Mouse (Mus musculus): ENCODE results near the gene Pitpnm2.

DNA sequence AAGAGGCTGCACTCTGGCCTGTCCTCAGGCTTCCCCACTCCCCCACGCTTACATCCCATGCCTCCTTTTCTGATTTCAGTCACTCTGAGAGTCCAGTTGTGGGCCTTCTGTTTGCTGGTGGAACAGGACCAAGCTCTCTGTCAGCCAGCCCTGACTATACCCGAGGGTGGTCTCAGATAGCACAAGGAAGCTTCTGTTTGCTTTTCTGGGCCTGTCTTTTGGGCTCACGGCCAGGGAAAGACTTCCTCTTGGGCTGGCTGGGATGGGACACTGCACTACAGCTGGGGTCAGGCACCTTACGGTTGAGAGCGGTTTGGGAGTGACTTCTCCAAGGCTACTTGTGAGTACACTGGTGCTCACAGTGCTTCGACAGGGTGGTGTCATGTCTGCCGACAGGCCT, 111.5 kb downstream of the Pitpnm2 start:
- TF ChIP-seq CTCF (IDR thresholded peaks at IDR 0.05; ENCODE audit: control insufficient read depth, insufficient read depth, insufficient replicate concordance, low read depth, low read length): no peak
- TF ChIP-seq POLR2A (IDR thresholded peaks at IDR 0.05; ENCODE audit: control insufficient read depth, low read depth, low read length): no peak
